Mouse (Mus musculus): Measurements from ENCODE around the gene Fam53b.

Gene Fam53b

GRCm38 (mm10) chr7:132790447-132791219, 23.1 kb downstream of the Fam53b start:
- DNase-seq (ENCODE audit: low read depth, low spot score), result no peak

- DNase-seq (ENCODE audit: low read depth, low spot score), result no peak
These were observed 24.9 kb downstream of the Fam53b start for GRCm38 (mm10) chr7:132788826-132789225.

- DNase-seq (ENCODE audit: low read depth, low spot score), result no peak
These were observed 26.0 kb downstream of the Fam53b start for GRCm38 (mm10) chr7:132787496-132788190.

GRCm38 (mm10) chr7:132787022-132787421, 26.7 kb downstream of the Fam53b start:
- no peak for DNase-seq (ENCODE audit: low read depth, low spot score)

- DNase-seq (ENCODE audit: low read depth, low spot score), result no peak
These were observed 27.2 kb downstream of the Fam53b start for GRCm38 (mm10) chr7:132786522-132786921.

GRCm38 (mm10) chr7:132786011-132786410, 27.7 kb downstream of the Fam53b start:
- DNase-seq (ENCODE audit: low read depth, low spot score), result no peak

- DNase-seq (ENCODE audit: low read depth, low spot score), result no peak
These were observed 29.6 kb downstream of the Fam53b start for GRCm38 (mm10) chr7:132784101-132784500.

- DNase-seq (ENCODE audit: low read depth, low spot score), result no peak
These were observed 31.8 kb downstream of the Fam53b start for GRCm38 (mm10) chr7:132781850-132782249.

- DNase-seq (ENCODE audit: low read depth, low spot score), result peak; percentile 57
These were observed 32.4 kb downstream of the Fam53b start for GRCm38 (mm10) chr7:132781130-132781814.

GRCm38 (mm10) chr7:132780611-132781010, 33.1 kb downstream of the Fam53b start:
- peak; percentile 66 for DNase-seq (ENCODE audit: low read depth, low spot score)

- DNase-seq (ENCODE audit: low read depth, low spot score), result no peak
These were observed 35.1 kb downstream of the Fam53b start for GRCm38 (mm10) chr7:132778630-132779029.

- DNase-seq (ENCODE audit: low read depth, low spot score), result no peak
These were observed 35.8 kb downstream of the Fam53b start for GRCm38 (mm10) chr7:132777728-132778453.

- DNase-seq (ENCODE audit: low read depth, low spot score), result no peak
These were observed 36.6 kb downstream of the Fam53b start for GRCm38 (mm10) chr7:132777117-132777516.

- DNase-seq (ENCODE audit: low read depth, low spot score), result peak; percentile 65
These were observed 37.2 kb downstream of the Fam53b start for GRCm38 (mm10) chr7:132776338-132777111.

- DNase-seq (ENCODE audit: low read depth, low spot score), result no peak
These were observed 37.8 kb downstream of the Fam53b start for GRCm38 (mm10) chr7:132775922-132776321.

GRCm38 (mm10) chr7:132775333-132775732, 38.4 kb downstream of the Fam53b start:
- no peak for DNase-seq (ENCODE audit: low read depth, low spot score)

- DNase-seq (ENCODE audit: low read depth, low spot score), result no peak
These were observed 40.5 kb downstream of the Fam53b start for GRCm38 (mm10) chr7:132773011-132773705.

- no peak for DNase-seq (ENCODE audit: low read depth, low spot score)
These were observed 41.2 kb downstream of the Fam53b start for GRCm38 (mm10) chr7:132772440-132772839.

GRCm38 (mm10) chr7:132768498-132769344, 45.0 kb downstream of the Fam53b start:
- no peak for DNase-seq (ENCODE audit: low read depth, low spot score)
